Mouse (Mus musculus) cerebellum, adult 9-10 months (tissue): ENCODE measurements around the gene Rgs9.

Source experiments
- DNase-seq: peaks from one replicate; pipeline ENCODE4 v3.0.0; 2022

The Rgs9 gene

GRCm38 (mm10) chr11:109233627-109234026, 64.3 kb downstream of the Rgs9 start:
- no peak for DNase-seq

DNA sequence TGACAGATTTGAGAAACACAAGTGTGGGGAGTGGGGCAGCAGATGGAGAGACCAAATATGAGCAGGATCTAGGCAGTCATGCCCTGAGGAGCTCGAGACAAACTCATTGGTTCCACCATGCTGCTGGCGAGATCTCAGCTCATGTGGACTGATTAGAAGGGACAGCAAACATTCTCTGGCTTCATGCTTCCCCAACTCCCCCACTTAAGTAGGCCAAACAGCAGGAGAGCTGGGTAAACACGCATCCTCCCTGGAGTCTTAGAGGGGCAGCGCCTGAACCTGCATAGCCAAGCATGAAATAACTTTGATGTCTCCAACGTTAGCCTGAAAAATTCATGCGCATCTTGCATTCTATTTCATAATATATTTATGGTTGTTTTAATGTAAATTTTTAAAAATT, 65.1 kb downstream of the Rgs9 start:
- DNase-seq: no peak

GRCm38 (mm10) chr11:109227139-109227538, 70.8 kb downstream of the Rgs9 start:
- no peak for DNase-seq

GRCm38 (mm10) chr11:109221209-109222007, 76.5 kb downstream of the Rgs9 start:
- no peak for DNase-seq

- no peak for DNase-seq
These were observed 79.1 kb downstream of the Rgs9 start for GRCm38 (mm10) chr11:109218722-109219430.

DNA sequence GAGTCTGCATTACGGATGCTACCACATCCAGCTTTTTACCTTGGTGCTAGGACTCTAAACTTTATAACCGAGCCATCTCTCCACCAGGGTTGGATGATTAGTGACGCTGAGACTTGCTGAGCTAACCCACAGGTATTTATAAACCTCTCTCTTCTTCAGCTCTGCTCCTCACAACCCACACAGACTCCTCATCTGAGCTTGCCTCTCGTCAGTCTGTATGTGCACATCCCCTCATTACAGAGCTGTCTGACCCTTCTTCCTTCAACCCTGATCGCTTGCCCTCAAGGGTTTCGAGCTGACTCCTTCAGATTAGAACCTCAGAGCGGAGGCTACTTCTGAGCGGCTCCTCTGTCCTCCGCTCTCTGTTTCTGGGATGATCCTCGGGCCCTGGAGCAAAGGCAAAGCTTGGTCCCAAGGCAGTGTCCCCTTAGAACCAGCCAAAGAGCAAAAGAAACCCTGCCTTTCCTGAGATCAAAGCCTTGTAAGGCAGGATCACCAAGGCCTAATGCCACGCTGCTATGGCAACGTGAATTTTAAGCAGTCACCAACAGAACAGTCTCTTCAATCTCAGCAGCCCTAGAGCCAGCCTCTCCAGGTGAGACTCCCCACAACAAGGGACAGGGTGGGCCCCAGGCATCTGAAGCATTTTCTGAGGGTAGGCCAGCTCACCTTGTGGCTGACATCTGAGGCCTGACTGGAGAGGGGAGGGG, 79.9 kb downstream of the Rgs9 start:
- no peak for DNase-seq

GRCm38 (mm10) chr11:109210772-109211171, 87.2 kb downstream of the Rgs9 start:
- no peak for DNase-seq

- no peak for DNase-seq
These were observed 87.6 kb downstream of the Rgs9 start for GRCm38 (mm10) chr11:109210341-109210740.

DNA sequence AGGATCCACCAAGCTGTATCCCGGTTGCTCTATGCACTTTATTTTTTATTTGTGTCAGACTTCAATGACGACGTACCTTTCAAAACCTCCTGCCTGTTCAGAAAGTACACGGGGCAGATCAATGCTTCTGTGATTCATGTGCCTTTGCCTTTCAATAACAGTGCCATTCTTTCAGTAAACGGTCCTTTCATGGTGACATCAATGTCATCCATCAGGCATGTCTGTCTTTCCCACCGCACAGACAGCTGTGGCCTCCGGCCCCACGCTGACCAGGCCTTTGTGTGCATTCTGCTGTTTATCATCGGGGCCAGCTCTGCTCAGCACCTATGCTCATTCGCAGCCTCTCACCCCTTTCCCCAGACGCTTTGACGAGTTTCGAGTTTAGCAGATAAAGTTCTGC, 91.2 kb downstream of the Rgs9 start:
- no peak for DNase-seq

- DNase-seq: no peak
These were observed 91.9 kb downstream of the Rgs9 start for GRCm38 (mm10) chr11:109206028-109206427.

- no peak for DNase-seq
These were observed 98.2 kb downstream of the Rgs9 start for GRCm38 (mm10) chr11:109199612-109200293.

DNA sequence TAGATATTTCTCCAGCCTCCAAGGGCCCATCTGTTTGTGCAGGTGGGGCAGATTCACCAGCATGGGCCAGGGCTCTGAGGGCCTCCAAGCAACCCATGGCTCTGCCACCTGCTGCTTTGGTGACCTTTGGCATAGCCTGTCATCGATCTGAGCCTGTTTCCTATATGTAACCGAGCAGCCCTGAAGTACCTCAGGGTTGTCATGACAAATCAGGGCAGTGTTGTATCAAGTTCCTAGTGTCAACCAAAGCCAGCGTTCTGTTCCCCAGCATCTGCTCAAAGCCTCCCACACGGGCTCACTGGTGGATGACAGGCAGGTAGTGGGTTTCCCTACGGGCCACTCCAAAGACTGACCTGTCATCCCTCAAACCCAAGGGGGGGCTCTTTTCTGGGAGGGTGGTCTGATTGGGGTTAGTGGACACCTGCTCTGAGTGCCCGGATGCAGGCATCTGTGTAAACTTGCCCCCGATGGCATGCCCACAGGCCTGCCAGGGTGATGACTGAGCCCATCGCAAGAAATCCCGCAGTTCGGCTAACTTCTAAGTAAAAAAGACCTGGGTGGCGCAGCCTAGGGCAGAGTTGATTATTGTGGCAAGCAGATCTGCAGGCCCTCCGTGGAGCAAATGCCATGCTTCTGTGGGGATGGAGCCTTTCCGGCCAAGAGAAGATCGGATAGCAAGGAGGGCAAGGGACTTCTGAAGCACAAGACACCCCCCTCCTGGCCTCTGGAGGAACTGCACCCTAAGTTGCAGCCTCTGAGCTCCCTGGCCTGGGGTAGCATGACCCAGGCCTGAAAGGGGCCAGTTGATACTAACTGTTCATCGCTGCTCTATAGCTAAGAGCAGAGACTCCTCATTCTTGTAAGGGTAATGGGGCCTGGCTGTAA, 105.0 kb downstream of the Rgs9 start:
- peak; percentile 74 for DNase-seq

DNA sequence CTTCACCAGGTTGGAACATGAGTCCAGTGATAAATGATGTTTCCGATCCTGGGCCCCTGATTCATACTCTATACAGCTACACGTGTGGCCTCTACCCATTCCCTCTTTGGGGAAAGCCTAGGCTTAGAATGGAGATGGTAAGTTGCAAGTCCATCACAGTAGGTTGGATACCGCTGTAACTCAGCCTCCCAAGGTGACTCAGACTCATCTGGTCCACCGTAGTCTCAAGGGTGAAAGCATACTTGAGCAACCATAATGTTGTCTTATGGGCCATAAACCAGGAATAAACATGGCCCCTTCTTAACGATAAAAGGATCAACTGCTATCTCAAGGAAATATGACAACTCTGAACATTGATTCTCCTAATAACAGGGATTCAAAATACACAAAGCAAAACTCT, 109.7 kb downstream of the Rgs9 start:
- no peak for DNase-seq

- peak; percentile 21 for DNase-seq
These were observed 110.2 kb downstream of the Rgs9 start for GRCm38 (mm10) chr11:109187631-109188184.

DNA sequence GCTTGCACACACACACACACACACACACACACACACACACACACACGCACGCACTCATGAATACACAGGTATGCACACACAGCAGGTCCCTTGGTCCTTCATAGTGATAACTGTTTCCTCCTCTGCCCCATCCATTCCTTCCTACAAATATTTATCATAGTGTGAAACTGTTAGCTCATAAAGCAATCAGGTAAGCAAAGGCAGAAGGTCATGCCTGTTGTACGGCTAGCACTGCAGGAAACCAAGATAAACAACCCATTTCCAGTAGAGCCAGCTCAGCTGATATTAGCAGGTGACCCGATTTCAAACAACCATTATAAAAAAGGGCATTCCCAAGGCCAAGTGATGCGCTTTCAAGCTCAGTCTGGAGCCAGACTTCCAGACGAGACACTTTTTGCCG, 116.8 kb downstream of the Rgs9 start:
- no peak for DNase-seq

GRCm38 (mm10) chr11:109180290-109180689, 117.6 kb downstream of the Rgs9 start:
- no peak for DNase-seq

DNA sequence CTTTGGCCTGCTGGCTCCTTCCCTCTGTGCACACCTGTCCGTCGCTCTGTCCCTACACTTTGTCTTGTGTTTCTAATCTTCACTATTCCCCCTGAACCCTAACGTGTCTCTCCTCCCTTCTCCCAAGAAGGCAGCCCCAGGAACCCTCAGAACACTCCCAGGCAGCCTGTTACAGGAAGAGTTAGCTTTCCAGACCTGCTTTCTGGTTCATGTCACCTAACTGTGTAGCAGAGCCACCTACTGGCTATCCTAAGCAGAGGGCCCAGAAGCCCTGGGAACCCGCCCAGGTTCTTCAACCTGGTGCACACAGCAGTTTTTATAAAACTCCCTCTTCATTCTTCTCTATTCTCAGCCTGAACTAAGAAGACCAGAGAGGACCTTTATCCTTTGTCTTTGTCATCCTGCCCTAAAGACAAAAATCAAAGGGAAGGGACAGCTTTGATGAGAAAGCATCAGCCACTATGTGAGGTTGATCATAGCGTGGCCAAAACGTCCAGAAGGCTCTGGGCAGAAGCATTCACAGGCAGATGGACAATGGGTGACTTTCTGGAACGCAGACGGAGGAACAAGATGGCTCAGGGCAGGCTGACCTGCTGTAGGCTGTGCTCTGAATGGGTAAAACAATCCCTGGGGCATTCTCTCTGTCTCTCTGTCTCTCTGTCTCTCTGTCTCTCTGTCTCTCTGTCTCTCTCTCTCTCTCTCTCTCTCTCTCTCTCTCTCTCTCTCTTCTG, 119.0 kb downstream of the Rgs9 start:
- DNase-seq: peak; percentile 70

- no peak for DNase-seq
These were observed 122.5 kb downstream of the Rgs9 start for GRCm38 (mm10) chr11:109175376-109175969.
